Mouse (Mus musculus) kidney, adult 18-20 months (tissue): ENCODE data around the gene Zfp729a.
"Not testable (repeated sequence)": the region's sequence is repeated elsewhere in the genome, so short reads cannot be mapped to it uniquely, and the experiment has no call there.

ENCODE experiments used
- DNase-seq: peaks from one replicate; pipeline ENCODE4 v3.0.0; 2021

The Zfp729a gene

DNA sequence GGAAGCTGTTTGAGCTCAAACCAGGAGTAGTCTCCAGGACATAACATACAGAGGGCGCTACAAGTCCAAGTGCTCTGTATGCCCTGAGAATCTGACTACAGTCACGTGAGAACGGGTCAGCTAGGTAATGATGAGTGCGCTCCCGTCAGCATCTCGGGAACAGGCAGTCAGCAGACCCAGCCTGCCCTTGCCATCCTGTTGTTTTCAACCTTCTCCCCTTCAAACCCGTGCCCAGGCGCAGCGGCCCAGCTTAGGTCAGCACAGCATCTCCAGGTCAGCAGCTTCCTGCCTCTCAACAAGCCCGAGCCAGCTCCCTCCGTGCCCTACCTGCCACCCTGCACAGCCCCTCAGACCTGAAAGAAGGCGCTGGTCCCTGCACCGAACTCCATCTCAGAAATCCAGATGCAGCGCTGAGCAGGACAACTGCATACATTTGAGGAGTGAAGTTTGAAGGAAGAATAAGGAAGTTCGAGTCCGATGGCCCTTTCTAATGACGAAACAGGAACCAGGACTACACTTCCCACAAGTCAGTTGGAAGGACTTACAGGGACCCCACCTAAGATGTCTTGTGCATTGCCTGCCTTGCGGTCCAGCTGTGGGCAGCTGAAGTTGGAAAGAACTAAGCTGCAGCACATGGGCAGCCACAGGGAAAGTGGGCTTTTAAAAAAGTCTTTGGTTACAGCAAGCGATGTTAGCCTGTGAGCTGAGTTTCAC, at the start of gene Zfp729a, which contains the start of gene Gm49345:
Gene Zfp729a, minus strand, starts transcription at position 498 of the 714 bp plus-strand sequence.
Gene Gm49345, minus strand, starts transcription at position 476 of the 714 bp plus-strand sequence.
- peak; percentile 89 for DNase-seq

DNA sequence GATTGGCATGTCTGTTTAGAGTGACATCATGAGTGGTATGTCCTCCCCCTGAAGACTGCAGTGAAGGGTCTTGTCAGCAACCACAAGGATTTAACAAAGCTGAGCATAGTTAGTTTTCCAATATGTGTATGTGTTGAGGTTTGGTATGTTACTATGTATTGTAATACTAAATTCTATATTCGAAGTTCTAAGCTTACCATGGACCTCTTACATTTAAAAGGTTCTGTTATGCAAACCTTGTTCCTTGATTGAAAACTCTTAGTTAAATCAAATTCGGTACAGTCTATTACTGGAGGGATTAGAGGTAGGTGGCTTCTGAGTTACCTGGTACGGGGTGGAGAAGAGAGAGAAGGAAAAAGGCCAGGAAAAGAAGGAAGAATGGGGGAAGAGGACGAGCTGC, 49.4 kb upstream of the Zfp729a start, which contains the start of gene Zfp738:
Gene Zfp738, minus strand, starts transcription at position 101 of the 400 bp plus-strand sequence.
- DNase-seq = no peak

DNA sequence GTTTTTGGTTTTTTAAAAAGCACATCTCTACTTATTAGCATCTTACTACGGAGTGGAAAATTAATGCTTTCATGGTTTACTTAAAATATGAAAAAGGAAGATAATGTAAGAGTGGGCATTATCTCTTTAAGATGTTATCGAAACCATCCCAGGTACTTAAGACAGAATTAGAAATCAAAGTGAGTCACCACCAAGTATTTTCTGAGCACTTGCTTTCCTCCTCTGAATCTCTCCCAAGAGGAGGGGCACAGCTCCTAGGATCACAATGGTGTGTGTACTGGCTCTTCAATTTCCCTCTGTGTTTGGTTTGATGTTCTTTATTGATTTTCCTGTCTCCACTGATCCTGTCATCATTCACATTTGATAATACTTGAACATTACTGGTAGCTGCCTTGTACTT, 46.2 kb upstream of the Zfp729a start:
- not testable (repeated sequence) for DNase-seq

DNA sequence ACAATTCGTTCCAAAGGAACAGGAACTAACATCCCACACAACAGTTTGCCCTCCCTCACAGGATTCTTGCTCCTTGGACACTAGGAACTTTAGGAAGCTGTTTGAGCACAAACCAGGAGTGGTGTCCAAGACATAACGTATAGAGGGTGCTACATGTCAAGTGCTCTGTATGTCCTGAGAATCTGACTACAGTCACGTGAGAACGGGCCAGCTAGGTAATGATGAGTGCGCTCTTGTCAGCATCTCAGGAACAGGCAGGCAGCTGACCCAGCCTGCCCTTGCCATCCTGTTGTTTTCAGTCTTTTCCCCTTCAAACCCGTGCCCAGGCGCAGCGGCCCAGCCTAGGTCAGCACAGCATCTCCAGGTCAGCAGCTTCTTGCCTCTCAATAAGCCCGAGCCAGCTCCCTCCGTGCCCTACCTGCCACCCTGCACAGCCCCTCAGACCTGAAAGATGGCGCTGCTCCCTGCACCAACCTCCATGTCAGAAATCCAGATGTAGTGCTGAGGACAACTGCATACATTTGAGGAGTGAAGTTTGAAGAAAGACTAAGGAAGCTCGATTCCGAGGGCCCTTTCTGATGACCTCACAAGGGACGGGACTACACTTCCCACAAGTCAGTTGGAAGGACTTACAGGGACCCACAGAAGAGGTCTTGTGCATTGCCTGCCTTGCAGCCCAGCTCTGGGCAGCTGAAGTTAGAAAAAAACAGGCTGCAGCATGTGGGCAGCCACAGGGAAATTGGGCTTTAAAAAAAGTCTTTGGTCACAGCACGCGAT, 45.6 kb upstream of the Zfp729a start:
- DNase-seq = peak; percentile 90

DNA sequence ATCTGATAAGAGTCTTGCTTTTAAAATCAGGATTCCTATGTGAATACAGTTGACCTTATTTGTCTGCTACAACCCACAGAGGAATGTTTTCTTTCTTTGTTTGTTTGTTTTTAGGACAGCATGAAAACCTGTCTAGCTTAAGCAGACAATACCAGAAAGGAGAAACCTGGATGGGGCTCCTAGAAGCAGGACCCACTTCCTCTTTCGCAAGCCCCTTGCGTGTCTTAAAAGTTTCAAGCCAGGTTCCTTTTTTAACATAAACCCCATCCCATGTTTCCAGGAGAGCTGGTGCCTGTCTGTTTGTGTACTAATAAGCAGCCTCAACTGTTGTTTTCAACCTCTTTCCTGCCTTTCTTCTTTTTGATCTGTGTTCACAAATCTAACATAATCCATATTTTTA, 37.3 kb upstream of the Zfp729a start:
- no peak for DNase-seq

DNA sequence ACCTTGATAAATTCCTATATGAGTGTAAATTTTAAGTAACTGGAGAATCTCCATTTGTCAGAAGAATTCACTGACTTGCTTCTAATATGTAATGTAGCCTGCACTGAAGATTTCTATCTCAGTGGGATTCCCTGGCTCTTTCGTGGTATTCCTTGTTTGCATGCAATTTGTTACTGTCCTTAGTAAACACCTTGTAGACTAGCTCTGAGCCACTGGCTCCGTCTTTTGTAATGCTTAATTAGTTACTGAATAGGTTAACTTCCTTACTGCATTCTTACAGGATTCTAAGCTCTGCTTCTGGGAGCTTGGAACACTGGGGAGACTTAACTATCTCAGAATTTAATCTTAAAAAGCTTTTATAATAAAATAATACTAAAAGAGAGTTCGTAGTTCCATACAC, 14.9 kb upstream of the Zfp729a start:
- no peak for DNase-seq

DNA sequence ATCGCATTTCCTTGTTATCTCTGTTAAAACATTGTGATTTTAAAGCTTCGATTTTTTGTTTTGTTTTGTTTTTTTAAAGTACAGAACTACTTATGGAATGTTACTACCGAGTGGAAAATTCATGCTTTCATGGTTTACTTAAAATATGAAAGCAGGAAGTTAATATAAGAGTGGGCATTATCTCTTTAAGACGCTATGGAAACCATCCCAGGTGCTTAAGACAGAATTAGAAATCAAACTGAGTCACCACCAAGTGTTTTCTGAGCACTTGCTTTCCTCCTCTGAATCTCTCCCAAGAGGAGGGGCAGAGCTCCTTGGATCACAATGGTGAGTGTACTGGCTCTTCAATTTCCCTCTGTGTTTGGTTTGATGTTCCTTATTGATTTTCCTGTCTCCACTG, 27.5 kb downstream of the Zfp729a start:
- no peak for DNase-seq

DNA sequence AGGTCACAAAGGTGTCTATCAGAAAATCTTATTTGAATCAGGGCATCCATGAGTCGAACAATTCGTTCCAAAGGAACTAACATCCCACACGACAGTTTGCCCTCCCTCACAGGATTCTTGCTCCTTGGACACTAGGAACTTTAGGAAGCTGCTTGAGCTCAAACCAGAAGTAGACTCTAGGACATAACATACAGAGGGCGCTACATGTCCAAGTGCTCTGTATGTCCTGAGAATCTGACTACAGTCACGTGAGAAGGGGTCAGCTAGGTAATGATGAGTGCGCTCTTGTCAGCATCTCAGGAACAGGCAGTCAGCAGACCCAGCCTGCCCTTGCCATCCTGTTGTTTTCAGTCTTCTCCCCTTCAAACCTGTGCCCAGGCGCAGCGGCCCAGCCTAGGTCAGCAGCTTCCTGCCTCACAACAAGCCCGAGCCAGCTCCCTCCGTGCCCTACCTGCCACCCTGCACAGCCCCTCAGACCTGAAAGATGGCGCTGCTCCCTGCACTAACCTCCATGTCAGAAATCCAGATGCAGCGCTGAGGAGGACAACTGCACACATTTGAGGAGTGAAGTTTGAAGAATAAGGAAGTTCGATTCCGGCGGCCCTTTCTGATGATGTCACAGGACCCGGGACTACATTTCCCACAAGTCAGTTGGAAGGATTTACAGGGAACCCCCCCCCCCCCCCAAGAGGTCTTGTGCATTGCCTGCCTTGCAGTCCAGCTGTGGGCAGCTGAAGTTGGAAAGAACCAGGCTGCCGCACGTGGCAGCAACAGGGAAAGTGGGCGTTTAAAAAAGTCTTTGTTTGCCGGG, 28.3 kb downstream of the Zfp729a start, which contains the start of gene Zfp729b:
Gene Zfp729b, minus strand, starts transcription at position 642 of the 811 bp plus-strand sequence.
- DNase-seq = peak; percentile 96

DNA sequence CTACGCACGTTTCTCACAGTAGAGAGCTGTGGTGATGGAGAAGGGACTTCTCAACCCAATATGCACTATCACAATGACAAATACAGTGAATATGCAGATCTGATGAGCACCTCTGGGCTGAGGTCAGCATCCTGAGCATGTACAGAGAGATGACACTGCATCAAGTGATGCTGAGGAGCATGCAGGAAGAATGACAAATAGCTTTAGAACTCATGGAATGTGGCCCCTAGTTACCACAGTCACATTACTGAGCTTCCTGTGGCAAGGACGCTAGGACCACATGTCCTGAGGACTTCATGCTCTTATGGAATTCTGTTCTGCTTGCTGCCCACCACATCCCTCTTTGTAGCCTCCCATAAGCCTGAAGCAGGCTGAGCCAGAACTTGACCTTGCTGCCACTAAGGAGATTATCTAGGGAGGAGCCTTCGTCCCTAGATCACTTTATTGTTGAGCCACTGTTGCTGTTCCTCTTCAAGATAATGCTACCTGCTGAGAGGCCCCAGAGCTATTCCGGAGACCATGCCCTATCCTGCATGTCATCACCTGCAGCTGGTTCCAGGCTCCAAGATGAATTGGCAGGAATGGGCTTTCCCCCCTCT, 64.9 kb downstream of the Zfp729a start:
- no peak for DNase-seq
